ENCODE assay signal across 23 mouse cellular contexts in the genomic region with DNA sequence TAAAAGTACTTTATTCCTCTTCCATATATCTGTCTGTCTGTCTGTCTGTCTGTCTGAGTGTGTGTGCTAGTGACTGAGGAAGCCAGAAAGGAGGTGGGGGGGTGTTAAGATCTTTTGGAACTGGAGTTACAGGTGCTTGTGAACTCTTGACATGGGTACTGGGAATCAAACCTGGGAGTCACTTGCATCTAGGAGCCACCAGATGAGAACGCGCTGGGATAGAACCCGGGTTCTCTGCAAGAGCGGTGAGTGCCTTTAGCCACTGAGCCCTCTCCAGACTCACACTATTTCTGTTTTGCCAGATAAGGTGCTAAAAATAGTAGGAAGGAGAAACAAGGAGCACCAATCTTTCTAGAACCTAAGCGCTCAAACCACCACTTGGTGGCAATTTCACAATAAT. TPM values are rescaled to one million over a fixed set of nuclear protein-coding genes. Genes with fewer than 3 reads are reported as not detected.
DNase-seq lines count a peak whose midpoint lies in the region; ATAC-seq and TF ChIP-seq lines count a peak whose summit lies in the region.
"Had no signal": no experiment of that assay in that cellular context is flagged by ENCODE, and none has a peak within 500 bp of the region (broad histone marks: within the 10 kb centered on the region; RNA-seq: fewer than 3 reads in every experiment).

No protein-coding gene starts in this region.

- no peaks in the 10 kb centered on the region for H3K27me3 ChIP-seq in heart, embryonic 10.5 days (ENCODE audit: insufficient read depth, poor library complexity, severe bottlenecking)
- no peaks in the 10 kb centered on the region for H3K27me3 ChIP-seq in lung, postnatal 0 days (replicated peaks; ENCODE audit: insufficient read depth, low read length)
- H3K27me3 ChIP-seq: CH12.LX, Patski had no signal

- no peak overlapping the region for H3K4me3 ChIP-seq in heart, embryonic 10.5 days
- H3K4me3 ChIP-seq in lung, postnatal 0 days (ENCODE audit: low read depth, low read length): no peak overlapping the region

- H3K4me1 ChIP-seq in heart, embryonic 10.5 days: peaks cover 18% of the 10 kb centered on the region
- peaks cover 6% of the 10 kb centered on the region; the same call in 1 of the 2 replicates for H3K4me1 ChIP-seq in lung, postnatal 0 days (ENCODE audit: insufficient read depth, low read depth, low read length)

- 41% methylated on average over 5 of the region's 5 CpGs for WGBS in heart, embryonic 10.5 days
- 56% methylated on average over 5 of the region's 5 CpGs for whole genome bisulfite sequencing in lung, postnatal 0 days

- no peak overlapping the region for H3K4me2 ChIP-seq in lung, postnatal 0 days (replicated peaks; ENCODE audit: low read depth, low read length)

- TF ChIP-seq EP300 in lung, postnatal 0 days (IDR thresholded peaks at IDR 0.05): no peak

- ATAC-seq in lung, postnatal 0 days: no peak
- ATAC-seq: activated CD4-positive, CD25-positive, alpha-beta regulatory T cell, adult 4 months; CD4-positive, CD25-positive, alpha-beta regulatory T cell, adult 4 months; Patski had no signal

- no peaks in the 10 kb centered on the region for H3K36me3 ChIP-seq in heart, embryonic 10.5 days
- H3K36me3 ChIP-seq in lung, postnatal 0 days (ENCODE audit: insufficient read depth, low read length): no peaks in the 10 kb centered on the region
- H3K36me3 ChIP-seq: G1E had no signal

- TF ChIP-seq CTCF in lung, postnatal 0 days (IDR thresholded peaks at IDR 0.05): no peak

- H3K9ac ChIP-seq in lung, postnatal 0 days (replicated peaks; ENCODE audit: low read depth): no peak overlapping the region

- peak; percentile 75 for DNase-seq in heart, adult 11 months
- no peak for DNase-seq in heart, adult 18-20 months
- peak; percentile 62 for DNase-seq in heart, embryonic 10.5 days (ENCODE audit: low spot score)
- no peak for DNase-seq in heart, postnatal 4 days
- peak; percentile 8 for DNase-seq in lung, postnatal 0 days (ENCODE audit: low spot score)
- no peak for DNase-seq in lung, postnatal 10 days
- peak; percentile 5 for DNase-seq in MEL-GATA-1-ER (ENCODE audit: extremely low read depth, low read depth)
- no peak for DNase-seq in testis, postnatal 10 days (ENCODE audit: low spot score)
- DNase-seq: adrenal gland, adult 2 months; adrenal gland, adult 8-10 months; adrenal gland, postnatal 10 days; adrenal gland, postnatal 14 days; adrenal gland, postnatal 25 days; adrenal gland, postnatal 36 days; B cell, adult 2 months; cerebellum, adult 11 months; cerebellum, adult 11-12 months; cerebellum, adult 18-20 months had no signal

- H3K27ac ChIP-seq in heart, embryonic 10.5 days: no peak overlapping the region
- no peak overlapping the region for H3K27ac ChIP-seq in lung, postnatal 0 days (ENCODE audit: low read length)

- no peaks in the 10 kb centered on the region for H3K9me3 ChIP-seq in heart, embryonic 10.5 days
- no peaks in the 10 kb centered on the region for H3K9me3 ChIP-seq in lung, postnatal 0 days (ENCODE audit: low read length)
- H3K9me3 ChIP-seq: G1E had no signal

RNA-seq across cellular contexts. Expression of a gene that starts 31.9 kb away (rescaled TPM):
- 1 to 10 TPM; 3.0 to 3.7 TPM for total RNA-seq in heart, adult 18-20 months (2021)
- polyA plus RNA-seq in heart, embryonic 10.5 days (2016; fragmentation: Nextera tagmentation; extraction: Ambion mirVana): 0.38 and 0.68 TPM in 2 replicates
- total RNA-seq in heart, postnatal 4 days (2021): 1 to 10 TPM in 1 of 2 experiments, under 1 TPM in 1; 0.95 to 1.0 TPM
- 0.69 and 0.82 TPM in 2 replicates for polyA plus RNA-seq in lung, postnatal 0 days (2015; fragmentation: Nextera tagmentation; extraction: Ambion mirVana)

Comparison
In these comparisons a context has a peak if more than half of its experiments do, and no peak if none do; other contexts are left out.
1. DNase-seq: peak in heart, adult 11 months (single experiment), heart, embryonic 10.5 days (single experiment), lung, postnatal 0 days (single experiment) and MEL-GATA-1-ER (single experiment); none in heart, adult 18-20 months (0 of 2), heart, postnatal 4 days (single experiment), lung, postnatal 10 days (single experiment) and testis, postnatal 10 days (single experiment).